Mouse (Mus musculus) intestine, postnatal 0 days (tissue): ENCODE measurements at regions not wholly inside any gene's neighbourhood (a gene's known extent, or its start where the extent isn't known, plus 50 kb on each side); places are given as distances from the start of the nearest gene placed in this dataset.

Experiments
- ATAC-seq: fragments of 200-750 bp; cut with Nextera tagmentation; 2 replicates; pipeline ENCODE4 v1.8.0; 2017; ENCODE audit warnings: mild to moderate bottlenecking, moderate TSS enrichment, moderate library complexity
- H3K27ac ChIP-seq: fragments of 300-500 bp; sonication (generic); 2 replicates; pipeline ENCODE4 v1.5.1; 2014; ENCODE audit warnings: mild to moderate bottlenecking, low read depth, low read length, moderate library complexity
- H3K27me3 ChIP-seq: fragments of 300-500 bp; sonication (generic); replicated peaks from 2 replicates; pipeline ENCODE4 v1.6.1; 2014; ENCODE audit warnings: low read length, mixed read lengths; ENCODE audit not compliant: control insufficient read depth, insufficient read depth
- H3K36me3 ChIP-seq: fragments of 300-500 bp; sonication (generic); 2 replicates; pipeline ENCODE4 v1.6.1; 2014; ENCODE audit warnings: mild to moderate bottlenecking, moderate library complexity; ENCODE audit not compliant: control insufficient read depth, insufficient read depth
- H3K4me1 ChIP-seq: fragments of 300-500 bp; sonication (generic); replicated peaks from 2 replicates; pipeline ENCODE4 v1.6.1; 2014; ENCODE audit warnings: antibody characterized with exemption, low read length, mixed read lengths; ENCODE audit not compliant: control insufficient read depth, insufficient read depth
- H3K4me2 ChIP-seq: fragments of 300-500 bp; sonication (generic); replicated peaks from 2 replicates; pipeline ENCODE4 v1.6.1; 2014; ENCODE audit warnings: low read depth, mild to moderate bottlenecking, moderate library complexity
- H3K4me3 ChIP-seq: fragments of 300-500 bp; sonication (generic); 2 replicates; pipeline ENCODE4 v1.5.1; 2014; ENCODE audit warnings: low read depth, low read length
- H3K9ac ChIP-seq: fragments of 300-500 bp; sonication (generic); 2 replicates; pipeline ENCODE4 v1.6.1; 2014; ENCODE audit warnings: mild to moderate bottlenecking, low read depth, low read length
- H3K9me3 ChIP-seq: fragments of 300-500 bp; sonication (generic); 2 replicates; pipeline ENCODE4 v1.6.1; 2016; ENCODE audit warnings: mixed run types; ENCODE audit not compliant: control insufficient read depth
- CTCF ChIP-seq: sonication (generic); IDR thresholded peaks from 2 replicates; pipeline ENCODE4 v1.5.1; 2016; ENCODE audit warnings: low read depth, mild to moderate bottlenecking, control low read depth, antibody characterized with exemption, moderate library complexity
- WGBS: fragments of 180-500 bp; shearing (Covaris S2); extraction: QIAGEN DNeasy Blood & Tissue Kit; methylation state at CpG from one replicate; pipeline ENCODE4 v1.1.7; 2014; 5-methylcytosine and 5-hydroxymethylcytosine counted together

GRCm38 (mm10) chr7:129819651-129820050, 228.0 kb downstream of the Wdr11 start:
- ATAC-seq, result no peak
- no peaks in the 10 kb centered on the region for H3K36me3 ChIP-seq
- no peak overlapping the region for H3K4me3 ChIP-seq
- TF ChIP-seq CTCF, result no peak
- H3K27ac ChIP-seq, result no peak overlapping the region
- H3K9ac ChIP-seq, result no peak overlapping the region
- no peaks in the 10 kb centered on the region for H3K27me3 ChIP-seq
- no peak overlapping the region for H3K4me2 ChIP-seq
- no peaks in the 10 kb centered on the region for H3K4me1 ChIP-seq
- 86% methylated on average over 5 of the region's 5 CpGs for WGBS
- H3K9me3 ChIP-seq, result no peaks in the 10 kb centered on the region

GRCm38 (mm10) chr7:129828970-129829369, 237.3 kb downstream of the Wdr11 start:
- Histone ChIP-seq H3K9me3 (no peaks in the 10 kb centered on the region), H3K36me3 (no peaks in the 10 kb centered on the region), H3K4me2 (no peak overlapping the region), H3K4me1 (no peaks in the 10 kb centered on the region), H3K4me3 (no peak overlapping the region), H3K27me3 (no peaks in the 10 kb centered on the region), H3K9ac (no peak overlapping the region), H3K27ac (no peak overlapping the region)
- TF ChIP-seq CTCF, result no peak
- 95% methylated on average over 1 of the region's 1 CpGs for WGBS
- ATAC-seq, result no peak

- Histone ChIP-seq H3K4me2 (no peak overlapping the region), H3K4me1 (no peaks in the 10 kb centered on the region), H3K27ac (no peak overlapping the region), H3K9me3 (no peaks in the 10 kb centered on the region), H3K27me3 (no peaks in the 10 kb centered on the region), H3K9ac (no peak overlapping the region), H3K4me3 (no peak overlapping the region), H3K36me3 (no peaks in the 10 kb centered on the region)
- no peak for ATAC-seq
- 84% methylated on average over 8 of the region's 8 CpGs for WGBS
- TF ChIP-seq CTCF, result no peak
Observed at GRCm38 (mm10) chr7:129832830-129833229, 241.2 kb downstream of the Wdr11 start.

- Histone ChIP-seq H3K9me3 (no peaks in the 10 kb centered on the region), H3K4me3 (no peak overlapping the region), H3K27me3 (no peaks in the 10 kb centered on the region), H3K27ac (no peak overlapping the region), H3K4me2 (no peak overlapping the region), H3K36me3 (no peaks in the 10 kb centered on the region), H3K9ac (no peak overlapping the region), H3K4me1 (no peaks in the 10 kb centered on the region)
- no peak for TF ChIP-seq CTCF
- peak; percentile 68 for ATAC-seq
- WGBS, result 57% methylated on average over 10 of the region's 10 CpGs
Observed at GRCm38 (mm10) chr7:129842303-129843122, 250.8 kb downstream of the Wdr11 start.

- Histone ChIP-seq H3K27ac (no peak overlapping the region), H3K4me2 (no peak overlapping the region), H3K36me3 (no peaks in the 10 kb centered on the region), H3K9ac (no peak overlapping the region), H3K27me3 (no peaks in the 10 kb centered on the region), H3K4me3 (no peak overlapping the region), H3K4me1 (no peaks in the 10 kb centered on the region), H3K9me3 (no peaks in the 10 kb centered on the region)
- no peak for ATAC-seq
- WGBS, result 58% methylated on average over 5 of the region's 5 CpGs
- TF ChIP-seq CTCF, result no peak
Observed at GRCm38 (mm10) chr7:129847136-129847535, 255.5 kb downstream of the Wdr11 start.

GRCm38 (mm10) chr7:129853596-129853995, 261.9 kb downstream of the Wdr11 start:
- 75% methylated on average over 7 of the region's 7 CpGs for WGBS
- TF ChIP-seq CTCF, result no peak
- Histone ChIP-seq H3K9me3 (no peaks in the 10 kb centered on the region), H3K27me3 (no peaks in the 10 kb centered on the region), H3K4me3 (no peak overlapping the region), H3K27ac (no peak overlapping the region), H3K9ac (no peak overlapping the region), H3K36me3 (no peaks in the 10 kb centered on the region), H3K4me2 (no peak overlapping the region), H3K4me1 (no peaks in the 10 kb centered on the region)
- no peak for ATAC-seq
